Mouse (Mus musculus) hindbrain, embryonic 14.5 days (tissue): ENCODE results near the gene Ccdc8. TPM values are rescaled to one million over a fixed set of nuclear protein-coding genes. Genes with fewer than 3 reads are reported as not detected.

Experiments used
- polyA plus RNA-seq: library from polyadenylated mRNA; unstranded; fragments of >200 nt; fragmentation: Nextera tagmentation; extraction: Ambion mirVana; gene quantifications from 2 replicates; pipeline ENCODE4 v1.2.1, GENCODE M21; 2014

The Ccdc8 gene
- polyA plus RNA-seq, 1 experiment from 2014 or later, result 5.4 TPM

Other genes with a start within 250 kb of the Ccdc8 start
- 5.9 and 6.8 TPM in 2 replicates for gene Slc1a5, start 211.4 kb upstream of the Ccdc8 start, polyA plus RNA-seq
- gene Strn4, start 176.8 kb upstream of the Ccdc8 start, polyA plus RNA-seq, result 174 and 197 TPM in 2 replicates
- 44.7 and 48.5 TPM in 2 replicates for gene Fkrp, start 176.0 kb upstream of the Ccdc8 start, polyA plus RNA-seq
- 5.6 and 5.8 TPM in 2 replicates for gene Prkd2, start 149.8 kb upstream of the Ccdc8 start, polyA plus RNA-seq
- 5.8 and 6.6 TPM in 2 replicates for gene Dact3, start 117.4 kb upstream of the Ccdc8 start, polyA plus RNA-seq
- gene Gng8, start 100.9 kb upstream of the Ccdc8 start, polyA plus RNA-seq, result 0.78 and 2.5 TPM in 2 replicates
- 0.26 TPM in 1 of 2 replicates, not detected in the other for gene Ptgir, start 86.2 kb upstream of the Ccdc8 start, polyA plus RNA-seq
- gene Calm3, start 68.6 kb upstream of the Ccdc8 start, polyA plus RNA-seq, result 510 and 527 TPM in 2 replicates
- gene Pnmal2, start 48.0 kb upstream of the Ccdc8 start, polyA plus RNA-seq, result 96.1 and 96.4 TPM in 2 replicates
- 52.1 and 63.2 TPM in 2 replicates for gene Pnmal1, start 33.0 kb upstream of the Ccdc8 start, polyA plus RNA-seq
- gene Gm42372, start 9.6 kb upstream of the Ccdc8 start, polyA plus RNA-seq, result 7.6 and 7.8 TPM in 2 replicates
- 123 and 129 TPM in 2 replicates for gene Ppp5c, start 35.2 kb downstream of the Ccdc8 start, polyA plus RNA-seq
- gene Hif3a, start 69.7 kb downstream of the Ccdc8 start, polyA plus RNA-seq, result 4.9 and 6.9 TPM in 2 replicates
- 3.1 and 3.6 TPM in 2 replicates for gene Psg16, start 81.3 kb downstream of the Ccdc8 start, polyA plus RNA-seq
- gene Ceacam3, start 157.6 kb downstream of the Ccdc8 start, polyA plus RNA-seq, result not detected in 2 replicates
- not detected in 2 replicates for gene Psg29, start 210.8 kb downstream of the Ccdc8 start, polyA plus RNA-seq